ENCODE assay signal across 10 mouse cellular contexts in the genomic region with DNA sequence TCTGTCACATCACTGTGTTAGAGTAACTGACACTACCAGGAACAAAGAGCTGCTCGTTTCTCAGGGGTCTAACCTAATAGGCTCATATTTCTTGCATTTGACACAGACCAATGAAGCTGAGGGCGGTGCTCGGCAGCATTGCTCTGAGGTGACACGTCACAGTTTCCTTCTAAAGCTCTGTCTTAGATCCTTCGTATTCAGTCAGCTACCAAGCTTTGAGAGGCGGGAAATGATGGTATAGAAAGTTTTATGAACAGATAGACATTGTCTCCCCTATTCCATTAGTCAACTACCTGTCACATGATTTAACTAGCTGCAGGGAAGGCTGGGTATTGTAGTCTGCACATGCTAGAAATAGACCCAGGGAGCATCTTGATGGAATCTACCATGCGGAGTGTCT.
DNase-seq lines count a peak whose midpoint lies in the region; ATAC-seq lines count a peak whose summit lies in the region.
"Had no signal": no experiment of that assay in that cellular context is flagged by ENCODE, and none has a peak within 500 bp of the region (broad histone marks: within the 10 kb centered on the region; RNA-seq: fewer than 3 reads in every experiment).

No protein-coding gene starts in this region.

- H3K4me3 ChIP-seq in heart, embryonic 11.5 days (ENCODE audit: low read depth, low read length), result 0 out of 2 replicates have a peak overlapping the region, but pooled peaks have one; percentile 3
- H3K4me3 ChIP-seq in lung, embryonic 15.5 days, result no peak overlapping the region
- H3K4me3 ChIP-seq in embryonic facial prominence, embryonic 13.5 days, result no peak overlapping the region
- H3K4me3 ChIP-seq in neural tube, embryonic 13.5 days, result peak overlapping the region; percentile 26

- 51% methylated on average over 7 of the region's 7 CpGs for WGBS in heart, embryonic 11.5 days (ENCODE audit: insufficient replicate concordance)
- WGBS in lung, embryonic 15.5 days, result 38% methylated on average over 7 of the region's 7 CpGs
- 52% methylated on average over 7 of the region's 7 CpGs for WGBS in embryonic facial prominence, embryonic 13.5 days
- 47% methylated on average over 7 of the region's 7 CpGs for WGBS in neural tube, embryonic 13.5 days

- H3K9ac ChIP-seq in heart, embryonic 11.5 days (ENCODE audit: low read depth, low read length), result no peak overlapping the region
- H3K9ac ChIP-seq in lung, embryonic 15.5 days, result no peak overlapping the region
- H3K9ac ChIP-seq in embryonic facial prominence, embryonic 13.5 days, result no peak overlapping the region
- no peak overlapping the region for H3K9ac ChIP-seq in neural tube, embryonic 13.5 days

- no peak for ATAC-seq in heart, embryonic 11.5 days (replicated peaks; ENCODE audit: insufficient number of reproducible peaks, low FRiP score, low TSS enrichment)
- ATAC-seq in lung, embryonic 15.5 days (ENCODE audit: borderline replicate concordance, extremely low read depth, low FRiP score, low TSS enrichment), result no peak
- no peak for ATAC-seq in embryonic facial prominence, embryonic 13.5 days (ENCODE audit: insufficient number of reproducible peaks, insufficient read depth, low FRiP score, low TSS enrichment, low read depth)
- ATAC-seq in neural tube, embryonic 13.5 days (ENCODE audit: low read depth), result peak; percentile 78
- ATAC-seq in erythroid progenitor cell, adult 5-6 weeks (replicated peaks; ENCODE audit: low FRiP score, poor library complexity, severe bottlenecking), result no peak

- no peaks in the 10 kb centered on the region for H3K4me1 ChIP-seq in heart, embryonic 11.5 days (ENCODE audit: control insufficient read depth, insufficient read depth, low read length)
- no peaks in the 10 kb centered on the region for H3K4me1 ChIP-seq in lung, embryonic 15.5 days
- no peaks in the 10 kb centered on the region for H3K4me1 ChIP-seq in embryonic facial prominence, embryonic 13.5 days
- H3K4me1 ChIP-seq in neural tube, embryonic 13.5 days (replicated peaks), result no peaks in the 10 kb centered on the region

- H3K4me2 ChIP-seq in heart, embryonic 11.5 days, result no peak overlapping the region
- H3K4me2 ChIP-seq in lung, embryonic 15.5 days, result peak overlapping the region; percentile 34
- H3K4me2 ChIP-seq in embryonic facial prominence, embryonic 13.5 days, result peak overlapping the region; percentile 22; the same call in 1 of the 2 replicates
- peak overlapping the region; percentile 40 for H3K4me2 ChIP-seq in neural tube, embryonic 13.5 days

- no peak for DNase-seq in heart, adult 11 months
- DNase-seq in lung, adult 18-20 months, result no peak
- DNase-seq in cerebellum, postnatal 36 days, result no peak
- DNase-seq: kidney, postnatal 14 days; thymus, adult 18-20 months had no signal

- H3K27me3 ChIP-seq in heart, embryonic 11.5 days (ENCODE audit: control insufficient read depth, insufficient read depth, low read length), result no peaks in the 10 kb centered on the region
- no peaks in the 10 kb centered on the region for H3K27me3 ChIP-seq in lung, embryonic 15.5 days
- H3K27me3 ChIP-seq in embryonic facial prominence, embryonic 13.5 days, result peaks cover 6% of the 10 kb centered on the region
- peaks cover 6% of the 10 kb centered on the region; the same call in 1 of the 2 replicates for H3K27me3 ChIP-seq in neural tube, embryonic 13.5 days

- no peaks in the 10 kb centered on the region for H3K9me3 ChIP-seq in heart, embryonic 11.5 days (replicated peaks; ENCODE audit: control insufficient read depth, low read length)
- no peaks in the 10 kb centered on the region for H3K9me3 ChIP-seq in lung, embryonic 15.5 days
- H3K9me3 ChIP-seq in embryonic facial prominence, embryonic 13.5 days, result no peaks in the 10 kb centered on the region
- H3K9me3 ChIP-seq in neural tube, embryonic 13.5 days, result no peaks in the 10 kb centered on the region

- no peak overlapping the region for H3K27ac ChIP-seq in heart, embryonic 11.5 days (ENCODE audit: low read depth, low read length)
- no peak overlapping the region for H3K27ac ChIP-seq in lung, embryonic 15.5 days
- H3K27ac ChIP-seq in embryonic facial prominence, embryonic 13.5 days, result no peak overlapping the region
- 0 out of 2 replicates have a peak overlapping the region, but pooled peaks have one; percentile 9 for H3K27ac ChIP-seq in neural tube, embryonic 13.5 days (replicated peaks)

- H3K36me3 ChIP-seq in heart, embryonic 11.5 days (ENCODE audit: control insufficient read depth, insufficient read depth, low read length), result no peaks in the 10 kb centered on the region
- H3K36me3 ChIP-seq in lung, embryonic 15.5 days, result no peaks in the 10 kb centered on the region
- H3K36me3 ChIP-seq in embryonic facial prominence, embryonic 13.5 days, result no peaks in the 10 kb centered on the region
- H3K36me3 ChIP-seq in neural tube, embryonic 13.5 days, result no peaks in the 10 kb centered on the region

Comparison
In these comparisons a context has a peak if more than half of its experiments do, and no peak if none do; other contexts are left out.
1. H3K4me3 ChIP-seq: peak in heart, embryonic 11.5 days (single experiment) and neural tube, embryonic 13.5 days (single experiment); none in lung, embryonic 15.5 days (single experiment) and embryonic facial prominence, embryonic 13.5 days (single experiment).